Mouse (Mus musculus): Measurements from ENCODE around the gene Tac2. TPM values are rescaled to one million over a fixed set of nuclear protein-coding genes. Genes with fewer than 3 reads are reported as not detected.

The Tac2 gene
- total RNA-seq, 1 experiment from 2014 or later, result not detected

GRCm38 (mm10) chr10:127725136-127725535, 858 bp downstream of the Tac2 start:
- no peak for DNase-seq

- DNase-seq, result no peak
Observed at GRCm38 (mm10) chr10:127728437-127728836, 4.2 kb downstream of the Tac2 start.

- no peak for DNase-seq
Observed at GRCm38 (mm10) chr10:127730285-127730932, 6.1 kb downstream of the Tac2 start.

GRCm38 (mm10) chr10:127730933-127731310, 6.6 kb downstream of the Tac2 start:
- DNase-seq, result no peak

- no peak for DNase-seq
Observed at GRCm38 (mm10) chr10:127731397-127731796, 7.1 kb downstream of the Tac2 start.

GRCm38 (mm10) chr10:127734434-127734833, 10.2 kb downstream of the Tac2 start:
- peak; percentile 51 for DNase-seq

- DNase-seq, result no peak
Observed at GRCm38 (mm10) chr10:127736266-127736665, 12.0 kb downstream of the Tac2 start.

GRCm38 (mm10) chr10:127736916-127737315, 12.6 kb downstream of the Tac2 start:
- no peak for DNase-seq

GRCm38 (mm10) chr10:127737552-127737951, 13.3 kb downstream of the Tac2 start:
- no peak for DNase-seq

GRCm38 (mm10) chr10:127738151-127738882, 14.0 kb downstream of the Tac2 start:
- DNase-seq, result peak; percentile 66

- peak; percentile 93 for DNase-seq
Observed at GRCm38 (mm10) chr10:127739083-127739660, 14.9 kb downstream of the Tac2 start, which contains the start of gene Zbtb39. Gene Zbtb39, plus strand, starts transcription at chr10:127739538.

- peak; percentile 62 for DNase-seq
Observed at GRCm38 (mm10) chr10:127739661-127740161, 15.4 kb downstream of the Tac2 start.

GRCm38 (mm10) chr10:127744661-127745060, 20.4 kb downstream of the Tac2 start:
- peak; percentile 87 for DNase-seq

- no peak for DNase-seq
Observed at GRCm38 (mm10) chr10:127745886-127746285, 21.6 kb downstream of the Tac2 start.

GRCm38 (mm10) chr10:127747254-127747653, 23.0 kb downstream of the Tac2 start:
- no peak for DNase-seq

- peak; percentile 85 for DNase-seq
Observed at GRCm38 (mm10) chr10:127748847-127749612, 24.8 kb downstream of the Tac2 start.

GRCm38 (mm10) chr10:127750136-127750777, 26.0 kb downstream of the Tac2 start:
- no peak for DNase-seq

- DNase-seq, result peak; percentile 48
Observed at GRCm38 (mm10) chr10:127751548-127751947, 27.3 kb downstream of the Tac2 start, which contains the start of gene Gpr182. Gene Gpr182, minus strand, starts transcription at chr10:127751732.

GRCm38 (mm10) chr10:127754566-127755166, 30.4 kb downstream of the Tac2 start:
- DNase-seq, result peak; percentile 77

- no peak for DNase-seq
Observed at GRCm38 (mm10) chr10:127755246-127755645, 31.0 kb downstream of the Tac2 start.

- DNase-seq, result no peak
Observed at GRCm38 (mm10) chr10:127755770-127756468, 31.6 kb downstream of the Tac2 start.

All from adrenal gland, postnatal 14 days (tissue).